8 mouse cellular contexts compared by ENCODE assay signal in the genomic region with DNA sequence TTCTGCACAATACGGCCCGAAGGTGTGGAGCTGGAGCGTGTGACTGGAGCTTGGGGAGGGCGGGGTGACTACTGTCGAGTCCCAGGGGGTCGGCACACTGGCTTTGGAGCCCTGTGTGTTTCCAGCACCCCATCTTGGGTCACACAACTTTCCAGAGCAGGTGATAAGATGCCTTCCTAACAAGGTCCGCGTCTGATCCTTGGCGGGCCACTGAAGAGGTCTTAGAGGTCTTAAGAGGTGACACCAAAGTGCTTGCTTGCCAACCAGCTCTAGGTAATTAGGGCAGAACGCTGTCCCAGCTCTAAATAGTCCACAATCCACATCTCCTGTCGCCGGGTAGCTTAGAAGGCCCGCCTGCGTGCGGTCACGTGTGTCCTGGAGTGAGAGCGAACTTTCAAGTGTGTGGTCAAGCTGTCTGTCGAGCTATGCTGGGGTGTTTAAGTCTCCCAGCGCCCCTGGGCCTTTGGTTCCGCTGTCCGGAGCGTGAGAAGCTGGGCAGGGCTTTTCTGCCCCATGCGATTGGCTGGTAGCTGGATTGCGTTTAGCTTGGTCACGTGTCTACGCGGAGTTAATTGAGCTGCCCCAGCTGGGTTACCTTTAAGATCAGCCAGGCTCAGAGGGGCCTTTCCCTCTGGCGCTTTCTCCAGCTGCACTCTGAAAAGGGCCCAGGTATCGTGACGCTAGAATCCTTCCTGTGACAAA. TPM values are rescaled to one million over a fixed set of nuclear protein-coding genes. Genes with fewer than 3 reads are reported as not detected.
A peak's percentile ranks its signal among the peaks of the same experiment; 100 is the strongest.
DNase-seq lines count a peak whose midpoint lies in the region; ATAC-seq lines count a peak whose summit lies in the region.

No protein-coding gene starts in this region.

- H3K27ac ChIP-seq in hindbrain, embryonic 16.5 days (ENCODE audit: low read depth, low read length) = peak overlapping the region; percentile 93

- peak; percentile 78 for DNase-seq in adrenal gland, adult 8-10 months
- peak; percentile 87 for DNase-seq in embryo, embryonic 10 days (ENCODE audit: low spot score)
- DNase-seq in gastrocnemius, adult 8-10 months (ENCODE audit: low spot score in 2 of 2) = peak; percentile 73 to 81
- DNase-seq in left cerebral cortex, adult 18-20 months (ENCODE audit: low spot score in 2 of 2) = peak; percentile 48 to 51
- peak; percentile 78 for DNase-seq in lung, postnatal 14 days
- peak; percentile 85 for DNase-seq in retina, postnatal 1 day
- DNase-seq in B cell, adult 2 months = no peak

- peaks cover 16% of the 10 kb centered on the region for H3K4me1 ChIP-seq in hindbrain, embryonic 16.5 days (ENCODE audit: control insufficient read depth, insufficient read depth, low read depth, low read length)

- no peaks in the 10 kb centered on the region for H3K36me3 ChIP-seq in hindbrain, embryonic 16.5 days (ENCODE audit: control insufficient read depth, insufficient read depth, low read length)

- WGBS in hindbrain, embryonic 16.5 days = 0% methylated on average over 30 of the region's 30 CpGs

- peak overlapping the region; percentile 89 for H3K4me3 ChIP-seq in hindbrain, embryonic 16.5 days (ENCODE audit: low read length)

- peak overlapping the region; percentile 92 for H3K9ac ChIP-seq in hindbrain, embryonic 16.5 days (ENCODE audit: low read depth, low read length)

- H3K4me2 ChIP-seq in hindbrain, embryonic 16.5 days (ENCODE audit: low read length) = peak overlapping the region; percentile 91

- H3K9me3 ChIP-seq in hindbrain, embryonic 16.5 days (ENCODE audit: control insufficient read depth, low read length) = no peaks in the 10 kb centered on the region

- peak; percentile 21; the same call in 1 of the 2 replicates for ATAC-seq in hindbrain, embryonic 16.5 days

- H3K27me3 ChIP-seq in hindbrain, embryonic 16.5 days (replicated peaks; ENCODE audit: control insufficient read depth, insufficient read depth, low read length) = no peaks in the 10 kb centered on the region

RNA-seq across cellular contexts. Expression of gene Vldlr, which starts 2.4 kb away (rescaled TPM):
- 10 to 100 TPM; 20.9 to 27.3 (median 21.9) TPM for total RNA-seq in adrenal gland, adult 8-10 months (2022)
- 100 to 1,000 TPM in 2 of 4 experiments, 10 to 100 TPM in 2; 67.6 to 124 (median 99.7) TPM for total RNA-seq in gastrocnemius, adult 8-10 months (2022)
- polyA plus RNA-seq in hindbrain, embryonic 16.5 days (2015; fragmentation: Nextera tagmentation; extraction: Ambion mirVana) = 30.3 and 32.7 TPM in 2 replicates
- 10 to 100 TPM; 51.2 to 54.7 TPM for total RNA-seq in left cerebral cortex, adult 18-20 months (2021)

Comparison
In these comparisons a context has a peak if more than half of its experiments do, and no peak if none do; other contexts are left out.
1. DNase-seq: peak in adrenal gland, adult 8-10 months (single experiment), embryo, embryonic 10 days (single experiment), gastrocnemius, adult 8-10 months (2 of 2), left cerebral cortex, adult 18-20 months (2 of 2), lung, postnatal 14 days (single experiment) and retina, postnatal 1 day (single experiment); none in B cell, adult 2 months (0 of 2).